Mouse (Mus musculus) G1E (cell line): Measurements from ENCODE around the gene 2410137M14Rik. TPM values are rescaled to one million over a fixed set of nuclear protein-coding genes. Genes with fewer than 3 reads are reported as not detected.
A peak's percentile ranks its signal among the peaks of the same experiment; 100 is the strongest.

ENCODE experiments used
- ATAC-seq: 2 replicates; pipeline ENCODE4 v1.8.0; 2016; ENCODE audit warnings: mild to moderate bottlenecking; ENCODE audit not compliant: insufficient number of reproducible peaks, poor library complexity, low FRiP score, severe bottlenecking; ENCODE audit errors: extremely low read depth
- DNase-seq: peaks from one replicate; pipeline ENCODE4 v3.0.0; 2012; ENCODE audit warnings: low spot score
- H3K27me3 ChIP-seq: 2 replicates; pipeline ENCODE4 v1.6.1; 2012; ENCODE audit warnings: mild to moderate bottlenecking, low read length, inconsistent platforms; ENCODE audit not compliant: insufficient read depth
- H3K36me3 ChIP-seq: replicated peaks from 2 replicates; pipeline ENCODE3; 2012; ENCODE audit warnings: mild to moderate bottlenecking, inconsistent platforms
- H3K4me1 ChIP-seq: 2 replicates; pipeline ENCODE4 v1.6.1; 2012; ENCODE audit warnings: low read depth, low read length, inconsistent platforms, mixed read lengths; ENCODE audit not compliant: insufficient read depth
- H3K4me3 ChIP-seq: 2 replicates; pipeline ENCODE4 v1.5.1; 2012; ENCODE audit warnings: low read depth, mild to moderate bottlenecking, inconsistent platforms, low read length, moderate library complexity, mixed read lengths
- H3K9me3 ChIP-seq: replicated peaks from 2 replicates; pipeline ENCODE4 v1.6.1; 2012; ENCODE audit warnings: inconsistent platforms
- CTCF ChIP-seq: IDR thresholded peaks from 2 replicates; pipeline ENCODE4 v1.5.1; 2012; ENCODE audit warnings: low read depth, low read length, inconsistent platforms, mixed read lengths
- GATA1 ChIP-seq: IDR thresholded peaks from 2 replicates; pipeline ENCODE4 v1.6.1; 2012; ENCODE audit warnings: borderline replicate concordance, low read length, inconsistent platforms, mixed read lengths
- GATA2 ChIP-seq: IDR thresholded peaks from 2 replicates; pipeline ENCODE4 v1.6.1; 2012; ENCODE audit warnings: low read depth, low read length, inconsistent platforms, borderline replicate concordance
- POLR2AphosphoS5 ChIP-seq: IDR thresholded peaks from 2 replicates; pipeline ENCODE4 v1.6.1; 2012; ENCODE audit warnings: low read depth, low read length, inconsistent platforms; ENCODE audit not compliant: insufficient replicate concordance
- TAL1 ChIP-seq: conservative IDR thresholded peaks from 2 replicates; pipeline ENCODE4 v1.6.1; 2012; ENCODE audit warnings: low read depth, low read length, inconsistent platforms, mixed read lengths
- polyA plus RNA-seq: library from polyadenylated mRNA; stranded (reverse); fragments of >175 nt; gene quantifications from 2 replicates; pipeline ENCODE4 v1.2.3, GENCODE M21; 2012
- total RNA-seq, 2 experiments: library from RNA; stranded (forward) in 1 of 2; stranded (reverse) in 1 of 2; fragments of 200-1000 nt in 1 of 2; fragments of >200 nt in 1 of 2; fragmentation: Nextera tagmentation in 1 of 2; gene quantifications; 2 replicates each; pipeline ENCODE4 v1.2.3; 2014 to 2017

The 2410137M14Rik gene
- total and polyA plus RNA-seq, 3 experiments = 0.16 TPM; not detected in 2

- Histone ChIP-seq H3K4me1 (no peaks in the 10 kb centered on the region; the same call in 1 of the 2 replicates), H3K27me3 (peaks cover 7% of the 10 kb centered on the region), H3K4me3 (no peak overlapping the region), H3K9me3 (no peaks in the 10 kb centered on the region), H3K36me3 (no peaks in the 10 kb centered on the region)
- ATAC-seq = no peak
- DNase-seq = no peak
- TF ChIP-seq GATA2 (no peak), TAL1 (no peak), POLR2AphosphoS5 (no peak)
These were observed 7.4 kb upstream of the 2410137M14Rik start for GRCm38 (mm10) chr17:36988475-36988874.

GRCm38 (mm10) chr17:36982253-36983155, 1.5 kb upstream of the 2410137M14Rik start:
- H3K4me3 ChIP-seq = no peak overlapping the region
- H3K4me1 ChIP-seq = 0 out of 2 replicates have a peak, but pooled peaks cover 8% of the 10 kb centered on the region
- H3K36me3 ChIP-seq = no peaks in the 10 kb centered on the region
- 0 out of 2 replicates have a peak, but pooled peaks have one; percentile 45 for ATAC-seq
- DNase-seq = no peak
- H3K27me3 ChIP-seq = peaks cover 32% of the 10 kb centered on the region
- TF ChIP-seq CTCF (no peak), POLR2AphosphoS5 (no peak), GATA1 (no peak), TAL1 (no peak), GATA2 (no peak)
- H3K9me3 ChIP-seq = no peaks in the 10 kb centered on the region

DNA sequence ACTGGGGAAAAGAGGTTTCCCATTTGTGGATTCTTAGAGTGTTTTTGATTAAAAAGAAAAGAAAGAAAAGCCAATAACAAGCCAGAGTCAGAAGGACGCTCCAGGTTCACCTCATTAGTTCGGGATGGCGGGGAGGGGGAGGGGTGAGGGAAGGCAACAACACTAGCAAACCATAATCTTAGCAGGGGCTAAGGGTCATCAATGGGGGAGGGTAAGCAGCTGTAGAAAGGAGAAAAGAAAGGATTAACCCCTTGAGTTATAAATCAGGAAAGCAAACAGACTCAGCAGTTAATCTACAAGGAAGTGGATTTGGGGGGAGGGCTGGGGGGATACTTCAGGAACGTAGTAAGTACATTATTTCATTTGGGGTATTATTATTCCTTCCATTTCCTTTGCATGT, 808 bp upstream of the 2410137M14Rik start:
- no peak for ATAC-seq
- 0 out of 2 replicates have a peak, but pooled peaks cover 8% of the 10 kb centered on the region for H3K4me1 ChIP-seq
- no peaks in the 10 kb centered on the region for H3K9me3 ChIP-seq
- H3K4me3 ChIP-seq = no peak overlapping the region
- no peak for DNase-seq
- no peaks in the 10 kb centered on the region for H3K36me3 ChIP-seq
- H3K27me3 ChIP-seq = peaks cover 34% of the 10 kb centered on the region
- no peak for TF ChIP-seq CTCF
- no peak for TF ChIP-seq GATA1
- no peak for TF ChIP-seq POLR2AphosphoS5
- no peak for TF ChIP-seq TAL1
- TF ChIP-seq GATA2 = no peak

GRCm38 (mm10) chr17:36973271-36973787, 7.7 kb downstream of the 2410137M14Rik start:
- DNase-seq (no peak), ATAC-seq (no peak)
- Histone ChIP-seq H3K4me3 (no peak overlapping the region), H3K9me3 (no peaks in the 10 kb centered on the region), H3K36me3 (no peaks in the 10 kb centered on the region), H3K4me1 (peaks cover 3% of the 10 kb centered on the region), H3K27me3 (peaks cover 21% of the 10 kb centered on the region)
- TF ChIP-seq TAL1 = no peak
- no peak for TF ChIP-seq GATA1
- TF ChIP-seq CTCF = no peak
- no peak for TF ChIP-seq POLR2AphosphoS5
- no peak for TF ChIP-seq GATA2

DNA sequence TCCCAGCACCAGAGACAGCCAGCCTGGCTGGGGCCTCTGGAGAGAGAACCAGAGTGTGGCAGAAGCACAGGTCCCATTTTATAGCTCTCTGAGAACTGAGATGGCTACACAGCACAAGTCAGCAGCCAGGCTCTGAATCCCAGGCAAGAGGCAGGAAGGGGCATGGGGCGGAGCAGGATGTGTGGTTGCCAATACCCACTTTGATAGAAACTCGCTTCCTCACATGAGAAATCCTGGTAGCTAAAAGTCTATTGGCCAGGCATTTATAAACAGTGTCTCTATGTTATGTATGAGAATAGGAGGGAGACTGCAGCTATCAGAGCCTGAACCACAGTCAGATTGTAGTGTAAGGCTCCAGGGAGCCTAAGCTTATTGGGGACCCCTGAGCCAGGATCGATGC, 8.2 kb downstream of the 2410137M14Rik start:
- no peak; the same call in 1 of the 2 replicates for ATAC-seq
- Histone ChIP-seq H3K27me3 (peaks cover 20% of the 10 kb centered on the region), H3K4me3 (no peak overlapping the region), H3K36me3 (no peaks in the 10 kb centered on the region), H3K4me1 (peaks cover 3% of the 10 kb centered on the region), H3K9me3 (no peaks in the 10 kb centered on the region)
- no peak for DNase-seq
- TF ChIP-seq GATA1 (no peak), CTCF (no peak), TAL1 (no peak), GATA2 (no peak)

- Histone ChIP-seq H3K9me3 (no peaks in the 10 kb centered on the region), H3K4me3 (no peak overlapping the region), H3K4me1 (peaks cover 3% of the 10 kb centered on the region), H3K36me3 (no peaks in the 10 kb centered on the region), H3K27me3 (peaks cover 15% of the 10 kb centered on the region; the same call in 1 of the 2 replicates)
- DNase-seq (no peak), ATAC-seq (no peak)
- TF ChIP-seq GATA1 = no peak
- TF ChIP-seq CTCF = no peak
- no peak for TF ChIP-seq POLR2AphosphoS5
- no peak for TF ChIP-seq TAL1
- TF ChIP-seq GATA2 = no peak
These were observed 9.7 kb downstream of the 2410137M14Rik start for GRCm38 (mm10) chr17:36971172-36971850.
